Mouse (Mus musculus) adrenal gland, adult 18-20 months (tissue): ENCODE results near the gene Smyd3. TPM values are rescaled to one million over a fixed set of nuclear protein-coding genes. Genes with fewer than 3 reads are reported as not detected.

Experiments
- DNase-seq, 2 experiments: peaks; one replicate each; pipeline ENCODE4 v3.0.0; 2021 to 2022; ENCODE audit warnings: low spot score in 2 of 2
- long read RNA-seq, 2 experiments: library from polyadenylated mRNA; stranded (forward); transcript quantifications; one replicate each; pipeline ENCODE4 v2.0.0; 2021
- total RNA-seq, 2 experiments: library from RNA; stranded (reverse); gene quantifications; 1 replicate in 1 of 2; 2 replicates in 1 of 2; pipeline ENCODE4 v1.2.3; 2021

Smyd3 gene
- 1 to 10 TPM; 7.8 to 8.7 TPM for total RNA-seq
- long read RNA-seq, experiment 1: 0 reads
- long read RNA-seq, experiment 2, partial matches to known transcripts: 0 of 1 reads
- long read RNA-seq, experiment 2, other reads (novel, unspliced or antisense): 1 of 1 reads

DNA sequence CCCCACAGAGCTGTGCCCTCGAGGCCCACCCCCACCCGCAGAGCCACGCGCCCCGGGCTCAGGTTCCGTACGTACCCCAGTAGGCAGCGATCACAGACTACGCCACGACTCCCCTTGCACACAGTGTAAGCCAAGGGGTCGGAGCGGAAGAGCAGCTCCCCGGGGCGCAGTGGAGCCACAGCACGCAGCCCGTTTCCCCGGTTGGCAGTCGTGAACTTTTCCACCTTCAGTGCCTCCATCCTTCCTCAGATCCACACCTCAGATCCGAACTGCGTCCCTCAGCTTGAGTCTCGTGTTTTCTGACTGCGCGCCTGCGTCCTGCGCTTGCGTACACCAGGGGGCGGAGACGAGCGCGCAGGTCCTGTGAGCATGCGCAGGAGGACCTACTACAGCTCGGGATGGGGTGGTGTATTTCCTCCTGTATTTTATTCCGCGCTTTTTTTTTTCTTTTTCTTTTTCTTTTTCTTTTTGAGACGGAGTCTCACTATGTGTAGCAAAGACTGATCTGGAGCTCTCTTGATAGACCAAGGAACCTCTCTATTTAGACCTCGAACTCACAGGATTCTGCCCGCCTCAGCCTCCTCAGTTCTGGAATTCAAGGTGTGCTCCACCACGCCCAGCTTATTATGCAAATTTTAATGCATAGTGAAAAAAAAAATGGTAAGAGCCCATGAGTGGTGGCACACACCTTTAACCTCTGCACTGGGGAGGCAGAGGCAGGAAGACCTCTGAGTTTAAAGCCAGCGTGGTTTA is at the start of gene Smyd3:
TSS of gene Smyd3 (minus strand) at position 329 of the 753 bp plus-strand sequence.
- peak; percentile 81 for DNase-seq

DNA sequence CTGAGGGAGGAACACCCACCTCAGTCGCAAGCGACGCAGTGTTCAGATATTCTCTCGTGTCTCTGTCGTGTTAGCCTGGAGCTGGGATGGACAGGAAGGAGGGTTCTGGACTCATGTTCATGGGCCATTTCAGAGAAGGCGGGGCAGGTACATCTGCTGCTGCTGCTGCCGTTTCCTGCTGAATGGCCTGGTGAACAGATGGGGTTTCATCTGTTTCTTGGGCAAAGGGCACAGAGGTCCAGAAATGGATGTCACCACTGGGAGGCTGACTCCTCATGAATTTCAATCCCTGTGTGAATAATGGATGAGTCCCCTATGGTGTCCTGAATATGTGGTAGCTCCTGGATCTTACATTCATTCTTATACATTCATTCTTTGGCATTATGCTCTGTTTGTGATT is 49.7 kb upstream of the Smyd3 start:
- no peak for DNase-seq

DNA sequence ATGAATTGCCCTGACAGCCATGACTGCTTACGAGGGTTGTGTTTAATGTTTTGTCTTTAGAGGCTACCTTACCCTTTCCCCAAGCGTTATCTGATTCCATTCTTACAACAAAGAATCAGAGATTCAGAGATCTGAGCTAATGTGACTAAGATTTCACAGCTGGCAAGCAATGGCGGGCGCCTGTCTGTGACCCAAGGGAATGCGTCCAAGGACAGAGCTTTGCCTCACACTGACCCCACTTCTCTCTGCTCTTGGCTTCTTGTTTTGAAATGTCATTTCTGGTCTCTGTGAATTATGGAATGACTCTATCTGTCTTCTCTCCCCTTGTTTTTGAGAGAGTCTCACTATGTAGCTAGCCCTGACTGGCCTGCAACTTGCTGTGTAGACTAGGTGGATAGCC is 46.1 kb upstream of the Smyd3 start:
- DNase-seq: peak in 1 of 2 experiments; percentile 35

GRCm38 (mm10) chr1:179563211-179563610 is 45.4 kb upstream of the Smyd3 start:
- no peak for DNase-seq

- DNase-seq: no peak
These were observed 43.1 kb upstream of the Smyd3 start for GRCm38 (mm10) chr1:179560845-179561430.

DNA sequence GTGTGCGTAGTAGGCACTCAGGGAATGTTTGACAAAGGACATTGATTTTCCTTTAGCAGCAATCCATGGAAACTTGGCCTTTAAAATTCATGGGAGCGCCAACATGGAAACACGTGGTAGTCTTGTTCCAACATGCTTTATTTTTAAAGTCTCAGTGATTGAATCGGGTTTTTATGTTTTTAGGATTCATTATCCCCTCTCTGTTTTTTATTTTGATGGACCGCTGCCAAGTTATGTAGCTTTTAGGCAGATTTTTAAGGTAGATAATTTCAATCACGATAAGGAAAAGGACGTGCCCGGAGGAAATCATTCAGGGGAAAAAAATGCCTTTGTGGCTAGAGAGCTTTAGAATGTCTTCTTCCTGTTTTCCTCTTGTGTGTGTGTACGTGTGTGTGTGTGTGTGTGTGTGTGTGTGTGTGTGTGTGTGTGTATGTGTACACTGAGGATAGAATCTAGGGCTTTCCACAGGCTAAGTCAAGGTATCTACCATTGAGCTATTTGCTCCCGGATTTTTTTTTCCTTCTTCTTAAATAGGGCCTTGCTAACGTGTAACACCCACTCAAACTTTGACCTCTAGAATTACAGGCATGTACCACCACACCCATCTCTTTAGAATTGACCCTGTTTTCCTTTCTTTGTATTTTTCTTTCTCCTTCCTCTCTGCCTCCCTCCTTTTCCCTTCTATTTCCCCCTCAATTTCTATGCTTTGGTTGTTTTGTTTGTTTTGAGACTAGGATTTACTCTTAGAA is 41.8 kb upstream of the Smyd3 start:
- no peak for DNase-seq

DNA sequence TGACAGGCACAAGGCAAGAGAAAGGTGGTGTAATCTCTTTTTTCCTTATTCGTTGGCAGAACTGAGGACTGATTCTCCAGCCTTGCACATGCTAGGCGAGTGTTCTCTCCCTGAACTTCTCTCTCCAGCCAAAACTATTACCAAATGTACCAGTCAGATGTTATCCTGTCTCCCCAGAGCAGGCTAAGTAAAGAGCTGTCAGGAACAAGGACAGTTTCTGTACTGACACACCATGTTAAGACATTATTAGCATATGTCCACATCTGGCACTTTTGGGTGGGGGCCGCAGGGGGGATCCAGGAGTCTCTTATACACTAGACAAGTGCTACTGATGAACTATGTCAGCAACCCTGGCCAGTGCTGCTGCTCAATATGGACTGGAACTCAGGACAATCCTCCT is 39.1 kb upstream of the Smyd3 start:
- DNase-seq: no peak

DNA sequence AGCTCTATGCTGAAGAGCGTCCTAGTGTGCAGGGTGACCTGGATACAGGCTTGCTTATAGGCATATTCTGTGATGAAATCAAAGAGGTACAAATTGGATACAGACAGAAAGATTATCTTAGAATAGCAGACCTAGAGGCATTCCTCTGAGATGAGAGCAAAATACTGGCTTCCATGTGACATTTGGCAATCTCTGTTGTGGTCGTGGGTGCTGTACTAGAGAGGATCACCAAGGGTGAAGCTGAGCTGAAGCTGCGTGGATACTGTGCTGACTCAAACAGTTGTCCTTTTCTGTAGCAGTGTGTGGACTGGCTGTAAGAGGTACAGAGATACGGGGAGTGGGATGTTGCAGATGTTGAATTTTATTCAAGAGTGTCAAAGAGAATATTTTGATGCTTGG is 36.1 kb upstream of the Smyd3 start:
- DNase-seq: no peak

GRCm38 (mm10) chr1:179553197-179553948 is 35.5 kb upstream of the Smyd3 start:
- DNase-seq: no peak

GRCm38 (mm10) chr1:179552751-179553150 is 34.9 kb upstream of the Smyd3 start:
- no peak for DNase-seq

DNA sequence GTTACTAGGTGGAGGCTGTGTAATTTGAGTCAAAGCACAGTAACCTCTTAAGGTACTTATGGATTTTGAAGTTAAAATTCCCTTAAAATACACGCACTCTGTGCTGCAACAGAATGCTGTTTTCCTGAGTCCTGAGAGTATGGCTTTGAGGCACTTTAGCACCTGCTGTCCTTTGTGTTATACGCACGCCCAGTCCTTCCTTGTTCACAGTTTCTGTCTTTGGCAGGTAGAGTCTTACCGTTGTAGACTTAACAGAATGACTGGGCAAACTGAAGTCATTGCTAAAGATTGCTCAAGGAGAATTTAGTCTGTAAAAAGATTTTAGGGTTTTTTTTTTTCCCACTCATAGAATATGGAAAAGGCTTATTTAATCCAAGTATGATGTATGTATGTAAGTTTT is 34.1 kb upstream of the Smyd3 start:
- DNase-seq: no peak

GRCm38 (mm10) chr1:179551336-179551735 is 33.5 kb upstream of the Smyd3 start:
- DNase-seq: no peak

GRCm38 (mm10) chr1:179548996-179549752 is 31.3 kb upstream of the Smyd3 start:
- DNase-seq: no peak

- DNase-seq: no peak
These were observed 30.4 kb upstream of the Smyd3 start for GRCm38 (mm10) chr1:179548220-179548619.

DNA sequence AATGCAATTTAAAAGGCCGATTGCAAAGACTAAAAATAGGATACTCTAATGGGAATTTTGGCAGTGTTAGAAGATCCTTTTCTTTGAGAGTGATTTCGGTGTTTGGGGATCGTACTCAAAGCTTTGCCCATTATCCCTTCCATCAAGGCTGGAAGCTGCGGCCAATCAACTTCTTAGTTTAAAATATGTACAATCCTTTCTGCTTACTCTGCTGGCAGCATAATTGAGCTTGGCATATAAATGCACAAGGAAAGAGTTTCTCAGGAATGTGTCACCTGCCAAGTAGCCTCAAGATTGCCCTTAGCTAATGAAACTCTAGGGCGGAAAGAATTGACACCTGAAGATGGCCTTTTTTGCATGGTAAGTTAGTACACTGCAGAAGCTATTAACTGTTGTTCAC is 29.3 kb upstream of the Smyd3 start:
- DNase-seq: no peak

GRCm38 (mm10) chr1:179546551-179546917 is 28.7 kb upstream of the Smyd3 start:
- no peak for DNase-seq

- DNase-seq: peak; percentile 96 to 97
These were observed 28.1 kb upstream of the Smyd3 start, which contains the start of the genes Tfb2m and Cnst for GRCm38 (mm10) chr1:179545768-179546550. Gene Tfb2m (minus strand): TSS chr1:179546267. Gene Cnst (plus strand): TSS chr1:179546370.

- no peak for DNase-seq
These were observed 23.7 kb upstream of the Smyd3 start for GRCm38 (mm10) chr1:179541502-179541901.

GRCm38 (mm10) chr1:179539887-179540286 is 22.0 kb upstream of the Smyd3 start:
- DNase-seq: no peak

GRCm38 (mm10) chr1:179539054-179539453 is 21.2 kb upstream of the Smyd3 start:
- DNase-seq: no peak
